Mouse (Mus musculus) hindbrain, postnatal 0 days (tissue): ENCODE data around the gene Dicer1. TPM values are rescaled to one million over a fixed set of nuclear protein-coding genes. Genes with fewer than 3 reads are reported as not detected.
A peak's percentile ranks its signal among the peaks of the same experiment; 100 is the strongest.

Experiments
- ATAC-seq: fragments of 200-750 bp; cut with Nextera tagmentation; 2 replicates; pipeline ENCODE4 v1.8.0; 2017; ENCODE audit warnings: mild to moderate bottlenecking, moderate TSS enrichment, moderate library complexity
- DNase-seq: peaks from one replicate; pipeline ENCODE4 v3.0.0-alpha.2; 2015; ENCODE audit warnings: low spot score
- H3K27ac ChIP-seq: fragments of 300-500 bp; sonication (generic); 2 replicates; pipeline ENCODE4 v1.5.1; 2014; ENCODE audit warnings: mild to moderate bottlenecking
- H3K27me3 ChIP-seq: fragments of 300-500 bp; sonication (generic); 2 replicates; pipeline ENCODE4 v1.6.1; 2014; ENCODE audit warnings: low read length, mixed read lengths; ENCODE audit not compliant: insufficient read depth
- H3K36me3 ChIP-seq: fragments of 300-500 bp; sonication (generic); 2 replicates; pipeline ENCODE4 v1.6.1; 2014; ENCODE audit warnings: low read length, mixed read lengths; ENCODE audit not compliant: insufficient read depth
- H3K4me1 ChIP-seq: fragments of 300-500 bp; sonication (generic); 2 replicates; pipeline ENCODE4 v1.6.1; 2014; ENCODE audit warnings: antibody characterized with exemption, low read length, mixed read lengths; ENCODE audit not compliant: insufficient read depth
- H3K4me2 ChIP-seq: fragments of 300-500 bp; sonication (generic); 2 replicates; pipeline ENCODE4 v1.6.1; 2014; ENCODE audit warnings: low read depth, mild to moderate bottlenecking, low read length, moderate library complexity, mixed read lengths
- H3K4me3 ChIP-seq: fragments of 300-500 bp; sonication (generic); 2 replicates; pipeline ENCODE4 v1.5.1; 2014; ENCODE audit warnings: low read length
- H3K9ac ChIP-seq: fragments of 300-500 bp; sonication (generic); replicated peaks from 2 replicates; pipeline ENCODE4 v1.6.1; 2014; ENCODE audit warnings: mild to moderate bottlenecking, low read length, moderate library complexity, mixed read lengths
- H3K9me3 ChIP-seq: fragments of 300-500 bp; sonication (generic); 2 replicates; pipeline ENCODE4 v1.6.1; 2016; ENCODE audit warnings: low read length, mixed read lengths
- CTCF ChIP-seq: IDR thresholded peaks from 2 replicates; pipeline ENCODE4 v1.5.1; 2016; ENCODE audit warnings: antibody characterized with exemption, control low read depth, low read depth
- WGBS: fragments of 180-500 bp; shearing (Covaris S2); extraction: QIAGEN DNeasy Blood & Tissue Kit; methylation state at CpG from one replicate; pipeline ENCODE4 v1.1.7; 2014; 5-methylcytosine and 5-hydroxymethylcytosine counted together
- polyA plus RNA-seq: library from polyadenylated mRNA; unstranded; fragments of >200 nt; fragmentation: Nextera tagmentation; extraction: Ambion mirVana; gene quantifications from 2 replicates; pipeline ENCODE4 v1.2.1, GENCODE M21; 2015
- total RNA-seq: library from RNA; depleted of rRNA; stranded (reverse); fragments of >200 nt; gene quantifications from 2 replicates; pipeline ENCODE4 v1.2.3, GENCODE M21; 2014

Gene Dicer1
- total and polyA plus RNA-seq, 2 experiments from 2014 or later, result 26.5 to 27.4 TPM

DNA sequence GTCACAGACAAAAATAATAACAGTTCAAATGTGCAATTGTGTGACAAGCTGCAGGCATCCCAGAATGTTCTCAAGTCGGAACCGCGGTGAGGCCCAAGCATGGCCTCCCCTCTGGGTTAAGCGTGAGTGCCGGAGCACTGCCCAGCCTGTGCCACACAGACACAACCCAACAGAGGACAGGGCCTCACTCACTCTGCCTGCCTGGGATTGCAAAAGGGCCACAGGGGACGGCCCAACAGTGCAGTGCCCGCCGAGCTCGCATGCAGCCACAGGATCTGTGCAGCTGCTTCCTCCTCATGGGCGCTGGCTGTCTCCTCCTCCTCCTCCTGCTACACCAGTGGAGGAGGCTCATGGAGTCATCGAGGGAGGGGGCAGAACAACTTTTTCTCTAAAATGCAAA lies 62.9 kb downstream of the Dicer1 start:
- Histone ChIP-seq H3K27ac (no peak overlapping the region), H3K4me3 (no peak overlapping the region), H3K9me3 (no peaks in the 10 kb centered on the region), H3K4me2 (no peak overlapping the region), H3K36me3 (peaks cover 12% of the 10 kb centered on the region; the same call in 1 of the 2 replicates), H3K4me1 (no peaks in the 10 kb centered on the region), H3K27me3 (no peaks in the 10 kb centered on the region), H3K9ac (no peak overlapping the region)
- WGBS, result 77% methylated on average over 11 of the region's 11 CpGs
- TF ChIP-seq CTCF, result no peak
- ATAC-seq, result no peak
- DNase-seq, result no peak

DNA sequence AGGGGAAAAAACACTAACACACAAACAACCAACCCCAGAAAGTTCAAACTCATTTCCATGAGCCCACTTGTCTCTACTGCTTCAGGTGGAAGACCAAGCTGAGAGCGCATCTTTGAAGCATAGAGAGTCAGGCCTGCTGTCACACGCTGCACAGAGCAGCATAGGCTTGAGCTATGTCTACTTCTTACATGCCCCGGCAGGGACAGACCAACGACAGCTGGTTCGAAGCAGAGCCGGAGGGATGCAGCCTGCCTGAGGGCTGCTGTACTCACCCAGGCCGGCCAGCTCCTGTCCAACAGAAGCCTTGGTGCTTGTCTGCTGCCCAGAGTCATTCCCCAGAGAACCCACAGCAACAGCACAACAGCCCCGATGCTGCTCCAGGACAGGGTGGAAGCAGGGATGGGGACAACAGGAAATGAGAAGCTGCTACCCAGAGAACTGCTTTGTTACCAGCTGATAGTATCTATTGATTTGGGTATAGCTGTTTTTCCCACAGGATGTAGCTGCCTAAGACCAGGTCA lies 67.3 kb downstream of the Dicer1 start:
- Histone ChIP-seq H3K9ac (no peak overlapping the region), H3K4me1 (no peaks in the 10 kb centered on the region), H3K4me2 (no peak overlapping the region), H3K27ac (no peak overlapping the region), H3K36me3 (0 out of 2 replicates have a peak, but pooled peaks cover under 1% of the 10 kb centered on the region), H3K27me3 (no peaks in the 10 kb centered on the region), H3K9me3 (no peaks in the 10 kb centered on the region), H3K4me3 (no peak overlapping the region)
- TF ChIP-seq CTCF, result no peak
- 76% methylated on average over 8 of the region's 8 CpGs for WGBS
- no peak for ATAC-seq
- DNase-seq, result peak; percentile 5

DNA sequence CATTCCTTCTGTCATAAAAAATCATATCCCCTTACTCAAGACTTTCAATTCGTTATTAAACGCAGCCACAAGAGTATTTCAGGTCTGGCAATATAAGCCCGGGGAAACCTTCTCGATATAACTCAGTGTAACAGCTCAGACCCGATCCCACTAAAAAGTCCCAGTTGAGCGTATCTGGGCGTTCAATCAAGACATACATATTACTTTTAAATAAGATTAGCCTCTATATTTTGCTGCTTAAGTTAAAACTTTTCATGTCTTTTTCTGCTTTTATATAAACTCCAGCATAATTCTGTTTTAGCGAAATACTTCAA lies 72.0 kb downstream of the Dicer1 start:
- H3K36me3 ChIP-seq, result no peaks in the 10 kb centered on the region
- H3K27me3 ChIP-seq, result no peaks in the 10 kb centered on the region
- WGBS, result 77% methylated on average over 8 of the region's 8 CpGs
- H3K27ac ChIP-seq, result no peak overlapping the region
- no peak overlapping the region for H3K4me3 ChIP-seq
- DNase-seq (no peak), ATAC-seq (no peak)
- no peak for TF ChIP-seq CTCF
- H3K9ac ChIP-seq, result no peak overlapping the region
- no peak overlapping the region for H3K4me2 ChIP-seq
- no peaks in the 10 kb centered on the region for H3K9me3 ChIP-seq
- 0 out of 2 replicates have a peak, but pooled peaks cover 3% of the 10 kb centered on the region for H3K4me1 ChIP-seq

DNA sequence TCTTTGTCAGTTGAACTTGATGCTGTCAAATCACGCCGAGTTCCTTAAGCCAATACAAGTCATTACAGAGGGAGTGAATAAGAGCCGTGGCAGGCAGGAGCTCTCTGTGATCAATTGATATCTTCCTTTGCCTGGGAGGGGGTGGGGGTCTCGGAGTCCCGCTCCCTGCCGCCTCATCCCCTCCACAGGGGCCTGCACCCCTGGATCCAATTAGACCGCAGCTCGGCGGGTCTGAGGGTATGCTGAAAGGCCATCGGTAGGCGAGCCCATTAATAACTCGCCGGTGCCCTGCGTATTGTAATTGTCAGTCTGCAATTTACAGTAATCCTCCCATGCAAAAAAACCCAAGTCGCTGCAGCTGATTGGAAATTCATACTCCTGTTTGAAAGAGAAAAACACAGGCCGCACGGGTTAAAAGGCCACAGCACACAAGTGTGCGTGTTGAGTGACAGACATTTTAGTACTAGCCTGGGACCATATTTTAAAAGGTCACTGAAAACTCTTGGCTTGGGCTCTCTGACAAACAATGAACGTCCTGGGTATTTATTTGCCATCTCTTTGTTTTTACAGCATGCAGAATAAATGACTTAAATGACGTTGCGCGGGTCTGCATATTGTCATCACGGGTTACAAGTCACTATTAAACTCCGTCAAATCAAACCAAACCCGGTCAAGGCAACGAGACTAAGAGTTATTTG lies 72.5 kb downstream of the Dicer1 start:
- no peak for DNase-seq
- no peak for TF ChIP-seq CTCF

DNA sequence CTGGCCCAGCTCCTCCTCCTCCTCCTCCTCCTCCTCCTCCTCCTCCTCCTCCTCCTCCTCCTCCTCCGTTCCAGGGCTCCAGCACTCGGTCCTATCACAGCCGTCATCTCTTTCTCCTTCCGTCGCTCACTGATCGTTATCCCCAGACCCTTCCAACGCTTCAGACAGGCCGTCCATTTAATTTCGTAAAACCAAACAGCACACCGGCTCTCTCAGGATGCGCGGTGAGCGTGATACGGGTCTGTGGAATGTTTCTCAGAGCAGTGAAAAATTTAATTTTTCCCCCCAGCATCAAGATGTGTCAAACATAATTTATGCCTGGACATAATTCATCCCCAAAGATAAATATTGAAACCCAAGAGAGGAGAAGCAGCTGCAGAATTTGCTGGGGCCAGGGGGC lies 73.3 kb downstream of the Dicer1 start:
- H3K4me3 ChIP-seq, result no peak overlapping the region
- no peaks in the 10 kb centered on the region for H3K27me3 ChIP-seq
- H3K36me3 ChIP-seq, result no peaks in the 10 kb centered on the region
- ATAC-seq (no peak), DNase-seq (no peak)
- no peak overlapping the region for H3K27ac ChIP-seq
- H3K9ac ChIP-seq, result no peak overlapping the region
- 27% methylated on average over 10 of the region's 14 CpGs for whole genome bisulfite sequencing
- no peak for TF ChIP-seq CTCF
- H3K9me3 ChIP-seq, result no peaks in the 10 kb centered on the region
- 0 out of 2 replicates have a peak overlapping the region, but pooled peaks have one; percentile 13 for H3K4me2 ChIP-seq
- 0 out of 2 replicates have a peak, but pooled peaks cover 3% of the 10 kb centered on the region for H3K4me1 ChIP-seq

More for the DNA sequence above, 72.5 kb downstream of the Dicer1 start:
- Histone ChIP-seq H3K4me2 (0 out of 2 replicates have a peak overlapping the region, but pooled peaks have one; percentile 13), H3K27ac (no peak overlapping the region), H3K27me3 (no peaks in the 10 kb centered on the region), H3K4me3 (no peak overlapping the region), H3K36me3 (no peaks in the 10 kb centered on the region), H3K9me3 (no peaks in the 10 kb centered on the region), H3K4me1 (0 out of 2 replicates have a peak, but pooled peaks cover 3% of the 10 kb centered on the region), H3K9ac (no peak overlapping the region)
- no peak for ATAC-seq
- 37% methylated on average over 26 of the region's 26 CpGs for WGBS

DNA sequence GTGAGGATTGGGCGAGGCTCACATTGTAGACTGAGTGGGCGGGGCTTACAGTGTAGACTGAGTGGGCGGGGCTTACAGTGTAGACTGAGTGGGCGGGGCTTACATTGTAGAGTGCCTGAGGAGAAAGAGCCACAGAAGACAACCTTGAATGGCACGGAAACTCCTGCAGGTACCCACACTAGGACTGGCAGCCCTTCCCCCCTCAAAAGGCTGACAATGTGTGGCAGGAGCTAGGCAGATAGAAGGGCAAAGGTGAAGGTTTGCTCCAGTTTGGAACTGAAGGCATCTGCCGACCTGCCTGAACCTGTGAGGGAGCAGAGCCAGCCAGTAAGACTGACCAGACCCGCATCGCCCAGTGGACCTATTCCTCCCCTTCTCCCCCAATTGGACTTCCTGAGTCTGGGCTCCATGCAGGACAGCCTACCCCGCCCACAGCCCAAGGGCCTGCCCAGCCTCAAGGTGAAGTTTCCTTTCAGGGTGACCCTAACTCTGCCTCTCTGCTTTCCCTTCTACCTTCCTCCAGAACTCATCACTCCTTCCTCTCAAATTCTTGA lies 74.3 kb downstream of the Dicer1 start:
- ATAC-seq, result 0 out of 2 replicates have a peak, but pooled peaks have one; percentile 42

More for the DNA sequence above, 74.3 kb downstream of the Dicer1 start:
- DNase-seq, result no peak
- no peaks in the 10 kb centered on the region for H3K36me3 ChIP-seq
- H3K27ac ChIP-seq, result no peak overlapping the region
- WGBS, result 95% methylated on average over 9 of the region's 9 CpGs
- H3K9ac ChIP-seq, result no peak overlapping the region
- H3K4me3 ChIP-seq, result no peak overlapping the region
- H3K4me2 ChIP-seq, result no peak overlapping the region
- H3K4me1 ChIP-seq, result 0 out of 2 replicates have a peak, but pooled peaks cover 3% of the 10 kb centered on the region
- no peaks in the 10 kb centered on the region for H3K27me3 ChIP-seq
- TF ChIP-seq CTCF, result no peak
- H3K9me3 ChIP-seq, result no peaks in the 10 kb centered on the region
